Comparison of ENCODE assay signal across 22 mouse cellular contexts in the genomic region with DNA sequence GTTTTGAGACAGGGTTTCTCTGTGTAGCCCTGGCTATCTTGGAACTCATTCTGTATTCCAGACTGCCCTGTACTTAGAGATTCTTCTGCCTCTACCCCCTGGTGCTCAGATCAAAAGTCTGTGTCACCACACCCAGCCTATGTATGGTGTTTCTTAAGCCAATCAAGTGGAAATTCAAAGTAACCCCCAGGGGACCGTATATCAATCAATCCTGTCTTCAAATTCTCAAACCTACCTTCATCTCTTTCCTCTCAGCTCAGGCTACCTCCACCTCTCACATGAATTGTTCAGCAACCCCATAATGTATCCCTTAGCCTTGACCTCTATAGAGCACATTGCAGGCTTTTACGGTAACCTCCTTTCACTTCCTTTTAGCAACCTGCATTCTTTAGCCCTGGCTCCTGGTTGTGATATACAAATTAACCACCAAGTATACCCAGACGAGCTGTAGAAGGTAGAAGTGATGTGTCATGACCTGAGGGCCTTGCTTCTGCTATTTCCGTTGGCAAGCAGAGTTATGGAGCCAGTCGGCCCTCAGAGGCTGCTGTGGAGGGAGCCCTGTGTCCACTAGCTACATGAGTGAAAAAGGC. TPM values are rescaled to one million over a fixed set of nuclear protein-coding genes. Genes with fewer than 3 reads are reported as not detected.
DNase-seq lines count a peak whose midpoint lies in the region; ATAC-seq and TF ChIP-seq lines count a peak whose summit lies in the region.
"Had no signal": no experiment of that assay in that cellular context is flagged by ENCODE, and none has a peak within 500 bp of the region (broad histone marks: within the 10 kb centered on the region; RNA-seq: fewer than 3 reads in every experiment).

No protein-coding gene starts in this region.

- no peak overlapping the region for H3K9ac ChIP-seq in CH12.LX (ENCODE audit: insufficient read depth, low read depth)
- no peak overlapping the region for H3K9ac ChIP-seq in MEL (ENCODE audit: control insufficient read depth, low read depth, low read length, poor library complexity, severe bottlenecking)
- H3K9ac ChIP-seq: embryonic facial prominence, embryonic 15.5 days; heart, embryonic 12.5 days; hindbrain, embryonic 12.5 days had no signal

- dilution Hi-C loops in CH12.LX (cut with MboI; ENCODE audit: extremely low pct_ligation_motif_present, extremely low pct_unique_long_range_greater_than_20kb, low sequenced_read_pairs): no loop called here

- H3K36me3 ChIP-seq in CH12.LX (replicated peaks in 1 of 2; ENCODE audit: control insufficient read depth in 1 of 2, insufficient read depth in 1 of 2, low read length in 1 of 2) (no peaks in the 10 kb centered on the region), MEL (ENCODE audit: control insufficient read depth in 1 of 2, insufficient read depth in 2 of 2, low read length in 2 of 2) (peaks cover 0 to 22% of the 10 kb centered on the region in 2 experiments; a peak in 2 of 4 replicates)
- no peaks in the 10 kb centered on the region for H3K36me3 ChIP-seq in hindbrain, embryonic 10.5 days
- H3K36me3 ChIP-seq: embryonic facial prominence, embryonic 15.5 days; forebrain, embryonic 10.5 days; heart, embryonic 12.5 days; hindbrain, embryonic 12.5 days had no signal

- peak overlapping the region; percentile 13; the same call in 1 of the 2 replicates for H3K4me2 ChIP-seq in CH12.LX (ENCODE audit: insufficient read depth, low read depth, poor library complexity, severe bottlenecking)
- H3K4me2 ChIP-seq: embryonic facial prominence, embryonic 15.5 days; heart, embryonic 12.5 days; hindbrain, embryonic 12.5 days had no signal

- no peaks in the 10 kb centered on the region for H3K9me3 ChIP-seq in CH12.LX (replicated peaks; ENCODE audit: low read length)
- no peaks in the 10 kb centered on the region for H3K9me3 ChIP-seq in MEL (replicated peaks; ENCODE audit: insufficient read depth, low read length)
- no peaks in the 10 kb centered on the region for H3K9me3 ChIP-seq in hindbrain, embryonic 10.5 days
- H3K9me3 ChIP-seq: embryonic facial prominence, embryonic 15.5 days; forebrain, embryonic 10.5 days; heart, embryonic 12.5 days; hindbrain, embryonic 12.5 days had no signal

- peak; percentile 35; the same call in 1 of the 2 replicates for TF ChIP-seq EP300 in CH12.LX (IDR thresholded peaks at IDR 0.05; ENCODE audit: low read length)
- no peak for TF ChIP-seq EP300 in MEL (IDR thresholded peaks at IDR 0.05; ENCODE audit: low read depth in 1 of 2, low read length in 2 of 2)

- peak; percentile 83 for ATAC-seq in granulocyte monocyte progenitor cell, adult 5-6 weeks (replicated peaks; ENCODE audit: poor library complexity, severe bottlenecking)
- 0 out of 2 replicates have a peak, but pooled peaks have one; percentile 35 for ATAC-seq in monocyte, adult 5-6 weeks (replicated peaks; ENCODE audit: insufficient number of reproducible peaks, low FRiP score, low TSS enrichment, poor library complexity, severe bottlenecking)
- ATAC-seq: CD4-positive, CD25-positive, alpha-beta regulatory T cell, adult 4 months; forebrain, embryonic 14.5 days; hindbrain, embryonic 16.5 days; inflammation-experienced regulatory T-cells, adult 6 months had no signal

- H3K27ac ChIP-seq in CH12.LX (ENCODE audit: insufficient read depth, low read depth): no peak overlapping the region
- H3K27ac ChIP-seq in MEL (ENCODE audit: control insufficient read depth, low read depth, low read length): no peak overlapping the region; the same call in 1 of the 2 replicates
- H3K27ac ChIP-seq in hindbrain, embryonic 10.5 days: no peak overlapping the region
- H3K27ac ChIP-seq: embryonic facial prominence, embryonic 15.5 days; forebrain, embryonic 10.5 days; heart, adult 2 months; hindbrain, embryonic 12.5 days had no signal

- H3K79me2 ChIP-seq in CH12.LX (replicated peaks; ENCODE audit: control insufficient read depth, extremely low read depth, insufficient read depth, poor library complexity, severe bottlenecking) (no peaks in the 10 kb centered on the region), MEL (ENCODE audit: control insufficient read depth, insufficient read depth, low read length, poor library complexity) (no peaks in the 10 kb centered on the region)

- H3K4me3 ChIP-seq in CH12.LX (replicated peaks in 1 of 3; ENCODE audit: low read depth in 2 of 3, low read length in 2 of 3, poor library complexity in 1 of 3) (no peak overlapping the region), MEL (ENCODE audit: control insufficient read depth in 1 of 2, insufficient read depth in 1 of 2, low read depth in 2 of 2, low read length in 2 of 2) (no peak overlapping the region)
- H3K4me3 ChIP-seq in hindbrain, embryonic 10.5 days: no peak overlapping the region
- H3K4me3 ChIP-seq: embryonic facial prominence, embryonic 15.5 days; erythroblast, embryonic 14.5 days; forebrain, embryonic 10.5 days; heart, adult 2 months; heart, embryonic 12.5 days; hindbrain, embryonic 12.5 days had no signal

- in situ Hi-C loops in CH12.LX (cut with MboI; ENCODE audit: low pct_ligation_motif_present, low pct_unique_long_range_greater_than_20kb, low sequenced_read_pairs): loop anchor here (25.0 kb wide), 1 partner anchor 187 kb away; no protein-coding TSS in a partner anchor

- TF ChIP-seq POLR2A in CH12.LX (IDR thresholded peaks at IDR 0.05; ENCODE audit: low read depth, low read length): peak; percentile 22; the same call in 1 of the 2 replicates
- no peak for TF ChIP-seq POLR2A in MEL (IDR thresholded peaks at IDR 0.05; ENCODE audit: control insufficient read depth in 1 of 2, insufficient read depth in 1 of 2, low read depth in 1 of 2, low read length in 2 of 2, poor library complexity in 1 of 2)

- no peak for TF ChIP-seq RAD21 in CH12.LX (IDR thresholded peaks at IDR 0.05; ENCODE audit: low read depth, low read length)
- no peak for TF ChIP-seq RAD21 in MEL (IDR thresholded peaks at IDR 0.05; ENCODE audit: low read depth, low read length)

- no peaks in the 10 kb centered on the region for H3K27me3 ChIP-seq in CH12.LX (replicated peaks)
- H3K27me3 ChIP-seq in MEL (ENCODE audit: control insufficient read depth in 1 of 2, insufficient read depth in 2 of 2, low read length in 2 of 2): no peaks in the 10 kb centered on the region
- H3K27me3 ChIP-seq in hindbrain, embryonic 10.5 days (ENCODE audit: insufficient read depth, poor library complexity, severe bottlenecking): peaks cover 51% of the 10 kb centered on the region
- H3K27me3 ChIP-seq: embryonic facial prominence, embryonic 15.5 days; heart, embryonic 12.5 days had no signal

- H3K4me1 ChIP-seq in CH12.LX (ENCODE audit: control insufficient read depth in 1 of 2, insufficient read depth in 2 of 2) (peaks cover 3 to 9% of the 10 kb centered on the region in 2 experiments; a peak in 1 of 4 replicates), MEL (ENCODE audit: control insufficient read depth in 1 of 2, insufficient read depth in 2 of 2, low read length in 2 of 2) (peaks cover 7 to 21% of the 10 kb centered on the region in 2 experiments)
- H3K4me1 ChIP-seq in hindbrain, embryonic 10.5 days (replicated peaks): no peaks in the 10 kb centered on the region
- H3K4me1 ChIP-seq: embryonic facial prominence, embryonic 15.5 days; forebrain, embryonic 10.5 days; heart, embryonic 12.5 days; hindbrain, embryonic 12.5 days had no signal

- peak; percentile 52 for DNase-seq in CH12.LX (ENCODE audit: extremely low read depth)
- peak; percentile 34 for DNase-seq in MEL (ENCODE audit: low read depth, low spot score)
- DNase-seq in hindbrain, embryonic 10.5 days (ENCODE audit: low spot score): no peak
- no peak for DNase-seq in gastrocnemius, postnatal 10 days
- DNase-seq in liver: no peak
- DNase-seq in cerebellum, adult 8-10 months: no peak
- DNase-seq: adrenal gland, postnatal 10 days; cerebellum, adult 11 months; cerebellum, postnatal 10 days; embryo, embryonic 11 days; heart, adult 2 months had no signal

- WGBS in hindbrain, embryonic 10.5 days: 64% methylated on average over 5 of the region's 5 CpGs

- no peak for TF ChIP-seq CTCF in CH12.LX (conservative IDR thresholded peaks at IDR 0.05 in 1 of 2, IDR thresholded peaks at IDR 0.05 in 1 of 2; ENCODE audit: low read depth in 2 of 2, low read length in 2 of 2)
- no peak for TF ChIP-seq CTCF in MEL (IDR thresholded peaks at IDR 0.05 in 2 of 3, conservative IDR thresholded peaks at IDR 0.05 in 1 of 3; ENCODE audit: control insufficient read depth in 1 of 3, insufficient read depth in 1 of 3, low read depth in 2 of 3, low read length in 3 of 3, poor library complexity in 1 of 3, severe bottlenecking in 1 of 3)

TF ChIP-seq in CH12.LX, 34 proteins besides CTCF, POLR2A, EP300 and RAD21 (continues in another document):
- TF ChIP-seq SIN3A (IDR thresholded peaks at IDR 0.05; ENCODE audit: low read length) (no peak), CHD1 (IDR thresholded peaks at IDR 0.05; ENCODE audit: low read depth, low read length) (no peak)

TF ChIP-seq in MEL, 35 proteins besides CTCF, POLR2A, EP300 and RAD21 (continues in another document):
- TF ChIP-seq MEF2A (IDR thresholded peaks at IDR 0.05; ENCODE audit: extremely low read depth, insufficient replicate concordance, low read depth, low read length, poor library complexity, severe bottlenecking) (no peak), MYC (IDR thresholded peaks at IDR 0.05; ENCODE audit: low read depth, low read length) (no peak)

RNA-seq across cellular contexts. Expression of gene Ap1s2, which starts 9.3 kb away (rescaled TPM):
- total RNA-seq in CH12.LX (2012; rRNA removed): 4.3 and 5.7 TPM in 2 replicates
- total RNA-seq in CH12.LX (2014; rRNA removed): 12.3 and 16.6 TPM in 2 replicates
- 6.5 and 8.9 TPM in 2 replicates for polyA plus RNA-seq in CH12.LX (2012; ENCODE audit: insufficient read length, low read depth)
- total RNA-seq in MEL (2012; rRNA removed): 10.1 TPM in 2 replicates
- polyA plus RNA-seq in MEL (2012; ENCODE audit: insufficient read depth in 1 of 2, insufficient read length in 2 of 2, low read depth in 1 of 2, low replicate concordance in 2 of 2, missing spikeins in 1 of 2): 1 to 10 TPM in 1 of 2 experiments, not detected in 1; 9.3 TPM
- 48.8 and 68.5 TPM in 2 replicates for total RNA-seq in granulocyte monocyte progenitor cell, adult 5-6 weeks (2014; fragmentation: Nextera tagmentation)
- total RNA-seq in granulocyte monocyte progenitor cell, adult 5-6 weeks (2017): 32.0 and 38.7 TPM in 2 replicates
- total RNA-seq in monocyte, adult 5-6 weeks (2017): 103 to 180 TPM (median 145 TPM) in 3 replicates
- 28.7 and 31.8 TPM in 2 replicates for polyA plus RNA-seq in hindbrain, embryonic 10.5 days (2016; fragmentation: Nextera tagmentation; extraction: Ambion mirVana)
- total RNA-seq in gastrocnemius, postnatal 10 days (2021): 10 to 100 TPM; 23.0 to 26.0 TPM

RNA-seq across cellular contexts. Expression of gene Zrsr2, which starts 58.9 kb away (rescaled TPM):
- total RNA-seq in CH12.LX (2012; rRNA removed) (13.7 and 15.2 TPM in 2 replicates), CH12.LX (2014; rRNA removed) (14.2 and 16.5 TPM in 2 replicates), MEL (2012; rRNA removed) (25.8 and 27.5 TPM in 2 replicates)
- polyA plus RNA-seq in CH12.LX (2012; ENCODE audit: insufficient read length, low read depth) (76.8 and 89.1 TPM in 2 replicates), MEL (2012; ENCODE audit: insufficient read depth in 1 of 2, insufficient read length in 2 of 2, low read depth in 1 of 2, low replicate concordance in 2 of 2, missing spikeins in 1 of 2) (10 to 100 TPM in 1 of 2 experiments, not detected in 1; 96.4 TPM)
- 28.7 and 44.5 TPM in 2 replicates for total RNA-seq in granulocyte monocyte progenitor cell, adult 5-6 weeks (2014; fragmentation: Nextera tagmentation)
- total RNA-seq in granulocyte monocyte progenitor cell, adult 5-6 weeks (2017): 42.5 and 65.0 TPM in 2 replicates
- 45.9 to 89.8 TPM (median 70.6 TPM) in 3 replicates for total RNA-seq in monocyte, adult 5-6 weeks (2017)
- 53.7 and 61.9 TPM in 2 replicates for polyA plus RNA-seq in hindbrain, embryonic 10.5 days (2016; fragmentation: Nextera tagmentation; extraction: Ambion mirVana)
- total RNA-seq in gastrocnemius, postnatal 10 days (2021): 10 to 100 TPM; 17.6 to 18.0 TPM

Comparison
In these comparisons a context has a peak if more than half of its experiments do, and no peak if none do; other contexts are left out.
1. DNase-seq: peak in CH12.LX (single experiment) and MEL (single experiment); none in hindbrain, embryonic 10.5 days (single experiment), gastrocnemius, postnatal 10 days (single experiment), liver (single experiment) and cerebellum, adult 8-10 months (single experiment).
2. Of the 35 proteins assayed by ChIP-seq in both MEL and CH12.LX: peak only in MEL: none; only in CH12.LX: EP300 and POLR2A; in both: none; in neither: 33.